Mouse (Mus musculus) spleen, postnatal 4 days (tissue): ENCODE results near the gene Gm8082.
"Not testable (repeated sequence)": the region's sequence is repeated elsewhere in the genome, so short reads cannot be mapped to it uniquely, and the experiment has no call there.

Experiments used
- DNase-seq, 2 experiments: peaks; one replicate each; pipeline ENCODE4 v3.0.0; 2022; ENCODE audit warnings: low spot score in 2 of 2

The Gm8082 gene

GRCm38 (mm10) chr14:42993524-42993923 is at the start of gene Gm8082:
Gene Gm8082, minus strand, starts transcription at chr14:42993624.
- DNase-seq, result not testable (repeated sequence)

- not testable (repeated sequence) for DNase-seq
Measured at GRCm38 (mm10) chr14:43015528-43015927, 22.1 kb upstream of the Gm8082 start, which contains the start of gene Gm10376. Gene Gm10376, minus strand, starts transcription at chr14:43015628.
